20 mouse cellular contexts compared by ENCODE assay signal in genomic region chr1:192699101-192699500, GRCm38 (mm10).
"Had no signal": no experiment of that assay in that cellular context is flagged by ENCODE, and none has a peak within 500 bp of the region (broad histone marks: within the 10 kb centered on the region; RNA-seq: fewer than 3 reads in every experiment).

No protein-coding gene starts in this region.

- DNase-seq: liver, embryonic 13.5 days; liver, postnatal 0 days; lung, adult 2 months; lung, postnatal 14 days; lung, postnatal 36 days; midbrain, embryonic 14.5 days; retina, postnatal 1 day; right cerebral cortex, adult 18-20 months; right cerebral cortex, postnatal 25 days; right cerebral cortex, postnatal 4 days; spleen, adult 18-20 months; thymus, adult 2 months; thymus, postnatal 36 days had no signal

- ATAC-seq: liver, postnatal 0 days; lung, postnatal 0 days; midbrain, embryonic 16.5 days had no signal

- H3K36me3 ChIP-seq: liver, embryonic 13.5 days; liver, embryonic 15.5 days; lung, embryonic 15.5 days; neural tube, embryonic 13.5 days; neural tube, embryonic 15.5 days; stomach, embryonic 15.5 days had no signal

- H3K27me3 ChIP-seq: liver, embryonic 13.5 days; liver, embryonic 15.5 days; lung, embryonic 15.5 days; neural tube, embryonic 13.5 days; neural tube, embryonic 15.5 days; stomach, embryonic 15.5 days had no signal
